Mouse (Mus musculus): Measurements from ENCODE around the gene Lrig2.

- TF ChIP-seq CEBPB (IDR thresholded peaks at IDR 0.05; ENCODE audit: insufficient read depth, poor library complexity, severe bottlenecking) (no peak), POLR2A (IDR thresholded peaks at IDR 0.05; ENCODE audit: insufficient read length, low read depth) (no peak), E2F4 (IDR thresholded peaks at IDR 0.05; ENCODE audit: insufficient read depth) (no peak), MAX (IDR thresholded peaks at IDR 0.05; ENCODE audit: low read depth) (no peak), TCF12 (IDR thresholded peaks at IDR 0.05; ENCODE audit: insufficient read depth, poor library complexity, severe bottlenecking) (no peak), USF1 (IDR thresholded peaks at IDR 0.05; ENCODE audit: low read depth) (no peak), MYOD1 (IDR thresholded peaks at IDR 0.05; ENCODE audit: control insufficient read depth in 1 of 3, insufficient read length in 2 of 3, low read depth in 2 of 3) (no peak)
These were observed 149.9 kb downstream of the Lrig2 start for GRCm38 (mm10) chr3:104361814-104362213.

Measured in myocyte (in vitro differentiated cells).